Mouse (Mus musculus): Measurements from ENCODE around the gene Capn12.
A peak's percentile ranks its signal among the peaks of the same experiment; 100 is the strongest.
"Not testable (repeated sequence)": the region's sequence is repeated elsewhere in the genome, so short reads cannot be mapped to it uniquely, and the experiment has no call there.

Gene Capn12

GRCm38 (mm10) chr7:28879606-28880005 lies 1.6 kb upstream of the Capn12 start:
- no peak for DNase-seq

GRCm38 (mm10) chr7:28880554-28880953 lies 668 bp upstream of the Capn12 start:
- no peak for DNase-seq

GRCm38 (mm10) chr7:28883039-28883438 lies 1.8 kb downstream of the Capn12 start:
- no peak for DNase-seq

GRCm38 (mm10) chr7:28883704-28884103 lies 2.5 kb downstream of the Capn12 start:
- not testable (repeated sequence) for DNase-seq

GRCm38 (mm10) chr7:28886486-28886885 lies 5.3 kb downstream of the Capn12 start:
- DNase-seq = no peak

- no peak for DNase-seq
These were observed 7.5 kb downstream of the Capn12 start for GRCm38 (mm10) chr7:28888701-28889161.

- DNase-seq = no peak
These were observed 11.4 kb downstream of the Capn12 start for GRCm38 (mm10) chr7:28892601-28893000.

- peak; percentile 35 for DNase-seq
These were observed 12.5 kb downstream of the Capn12 start for GRCm38 (mm10) chr7:28893643-28894265.

GRCm38 (mm10) chr7:28894942-28895341 lies 13.7 kb downstream of the Capn12 start:
- no peak for DNase-seq

- DNase-seq = no peak
These were observed 16.4 kb downstream of the Capn12 start for GRCm38 (mm10) chr7:28897661-28898060.

- no peak for DNase-seq
These were observed 18.8 kb downstream of the Capn12 start for GRCm38 (mm10) chr7:28899972-28900371.

- DNase-seq = peak; percentile 58
These were observed 20.3 kb downstream of the Capn12 start for GRCm38 (mm10) chr7:28901311-28902125.

GRCm38 (mm10) chr7:28902180-28902579 lies 21.0 kb downstream of the Capn12 start:
- no peak for DNase-seq

- no peak for DNase-seq
These were observed 21.6 kb downstream of the Capn12 start for GRCm38 (mm10) chr7:28902809-28903208.

- no peak for DNase-seq
These were observed 22.6 kb downstream of the Capn12 start for GRCm38 (mm10) chr7:28903778-28904177.

GRCm38 (mm10) chr7:28907195-28907594 lies 26.0 kb downstream of the Capn12 start:
- no peak for DNase-seq

- peak; percentile 86 for DNase-seq
These were observed 30.4 kb downstream of the Capn12 start for GRCm38 (mm10) chr7:28911632-28912031.

- no peak for DNase-seq
These were observed 31.9 kb downstream of the Capn12 start for GRCm38 (mm10) chr7:28913171-28913570.

GRCm38 (mm10) chr7:28916491-28916890 lies 35.3 kb downstream of the Capn12 start:
- DNase-seq = no peak

GRCm38 (mm10) chr7:28917503-28918426 lies 36.5 kb downstream of the Capn12 start:
- DNase-seq = peak; percentile 76

- no peak for DNase-seq
These were observed 37.3 kb downstream of the Capn12 start for GRCm38 (mm10) chr7:28918540-28918939.

- peak; percentile 84 for DNase-seq
These were observed 38.6 kb downstream of the Capn12 start for GRCm38 (mm10) chr7:28919815-28920214.

- no peak for DNase-seq
These were observed 40.0 kb downstream of the Capn12 start for GRCm38 (mm10) chr7:28921178-28921577.
